Mouse (Mus musculus): ENCODE data around the gene Syf2. TPM values are rescaled to one million over a fixed set of nuclear protein-coding genes. Genes with fewer than 3 reads are reported as not detected.

Syf2 gene
- polyA plus RNA-seq, 1 experiment from 2014 or later, result 85.0 TPM

DNA sequence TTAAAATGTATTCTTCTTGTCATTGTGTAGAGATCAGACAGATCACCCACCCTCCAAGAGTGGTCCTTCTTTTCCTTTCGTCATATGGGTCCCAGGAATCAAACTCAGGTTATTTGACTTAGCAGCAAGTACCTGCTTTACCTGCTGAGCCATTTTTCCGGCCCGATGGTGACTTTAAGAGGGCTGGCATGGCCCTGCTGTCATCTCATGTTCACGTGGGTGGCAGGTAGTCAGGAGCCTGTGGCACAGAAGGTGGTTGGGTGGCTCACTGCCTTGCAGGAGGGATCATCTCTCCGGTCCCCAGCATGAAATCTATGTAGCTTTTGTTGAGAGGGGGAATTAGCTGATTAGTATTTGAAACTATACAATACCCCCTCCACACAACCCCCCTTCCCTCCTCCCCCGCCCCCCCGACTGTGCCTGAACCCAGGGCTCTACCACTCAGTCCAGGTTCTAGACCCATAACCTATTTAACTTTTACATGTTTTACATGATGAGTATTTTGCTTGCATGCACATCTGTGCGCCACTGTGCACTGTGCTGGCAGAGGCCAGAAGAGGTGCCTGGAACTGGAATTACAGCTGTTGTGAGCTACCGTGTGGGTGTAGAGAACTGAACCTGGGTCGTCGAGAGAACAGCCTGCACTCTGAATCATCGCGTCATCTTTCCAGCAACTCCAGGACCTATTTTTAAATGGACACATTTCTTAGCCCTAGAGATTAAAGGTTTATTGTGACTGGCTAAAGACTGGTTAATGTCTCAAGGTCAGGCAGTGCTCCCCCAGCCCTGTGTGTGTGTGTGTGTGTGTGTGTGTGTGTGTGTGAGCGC, 15.3 kb upstream of the Syf2 start:
- Histone ChIP-seq H3K27me3 (replicated peaks) (no peaks in the 10 kb centered on the region), H3K4me3 (peak overlapping the region; percentile 87), H3K27ac (no peak overlapping the region), H3K4me2 (replicated peaks) (peak overlapping the region; percentile 74), H3K9me3 (peaks cover 4% of the 10 kb centered on the region; the same call in 1 of the 2 replicates), H3K9ac (peak overlapping the region; percentile 92; the same call in 1 of the 2 replicates), H3K4me1 (peaks cover 6% of the 10 kb centered on the region), H3K36me3 (peaks cover 12% of the 10 kb centered on the region)
- WGBS, result 62% methylated on average over 14 of the region's 14 CpGs
- ATAC-seq (ENCODE audit: low FRiP score, low read depth), result peak; percentile 31; the same call in 1 of the 2 replicates

DNA sequence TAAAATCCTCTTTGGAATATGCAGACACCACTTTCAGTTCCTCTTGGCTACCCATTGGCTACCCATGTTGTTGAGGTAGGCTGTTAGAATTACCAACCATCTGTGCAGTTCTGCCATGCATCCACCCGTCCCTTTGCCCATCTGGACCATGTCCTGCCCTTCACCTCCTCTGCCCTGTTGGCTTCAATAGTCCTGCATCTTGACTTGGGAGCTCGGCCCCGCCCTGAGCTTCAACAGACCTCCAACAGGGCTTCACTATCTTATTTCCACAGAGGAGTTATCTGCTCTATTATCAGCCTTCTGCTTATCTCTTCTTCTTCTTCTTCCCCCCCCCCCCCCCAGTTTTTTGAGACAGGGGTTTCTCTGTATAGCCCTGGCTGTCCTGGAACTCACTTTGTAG, 13.5 kb upstream of the Syf2 start:
- H3K9me3 ChIP-seq, result no peaks in the 10 kb centered on the region
- H3K9ac ChIP-seq, result no peak overlapping the region
- ATAC-seq (ENCODE audit: low FRiP score, low read depth), result no peak
- H3K4me1 ChIP-seq, result peaks cover 6% of the 10 kb centered on the region
- no peak overlapping the region for H3K4me2 ChIP-seq (replicated peaks)
- no peak overlapping the region for H3K27ac ChIP-seq
- H3K27me3 ChIP-seq (replicated peaks), result no peaks in the 10 kb centered on the region
- WGBS, result 80% methylated on average over 3 of the region's 3 CpGs
- no peak overlapping the region for H3K4me3 ChIP-seq
- H3K36me3 ChIP-seq, result peaks cover 4% of the 10 kb centered on the region; the same call in 1 of the 2 replicates

DNA sequence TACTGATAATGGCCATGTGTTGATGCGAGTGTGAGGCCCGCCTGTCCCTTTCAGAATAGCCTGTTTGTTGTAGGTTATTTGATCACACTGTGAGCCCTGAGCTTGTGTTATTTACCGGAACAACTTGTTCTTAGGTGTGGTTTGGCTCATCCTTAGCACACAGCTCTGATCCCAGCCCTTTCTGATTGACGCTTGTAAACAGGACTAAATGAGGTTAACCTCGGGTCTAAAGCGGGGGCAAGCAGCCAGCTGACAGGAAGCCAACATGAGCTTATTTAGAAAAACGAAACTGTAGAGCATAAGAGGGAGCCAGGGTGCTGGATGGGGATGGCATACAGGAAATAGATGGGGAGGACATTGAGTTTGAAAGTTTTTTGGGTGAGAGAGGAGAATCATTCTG, 12.3 kb upstream of the Syf2 start:
- H3K9ac ChIP-seq, result no peak overlapping the region

DNA sequence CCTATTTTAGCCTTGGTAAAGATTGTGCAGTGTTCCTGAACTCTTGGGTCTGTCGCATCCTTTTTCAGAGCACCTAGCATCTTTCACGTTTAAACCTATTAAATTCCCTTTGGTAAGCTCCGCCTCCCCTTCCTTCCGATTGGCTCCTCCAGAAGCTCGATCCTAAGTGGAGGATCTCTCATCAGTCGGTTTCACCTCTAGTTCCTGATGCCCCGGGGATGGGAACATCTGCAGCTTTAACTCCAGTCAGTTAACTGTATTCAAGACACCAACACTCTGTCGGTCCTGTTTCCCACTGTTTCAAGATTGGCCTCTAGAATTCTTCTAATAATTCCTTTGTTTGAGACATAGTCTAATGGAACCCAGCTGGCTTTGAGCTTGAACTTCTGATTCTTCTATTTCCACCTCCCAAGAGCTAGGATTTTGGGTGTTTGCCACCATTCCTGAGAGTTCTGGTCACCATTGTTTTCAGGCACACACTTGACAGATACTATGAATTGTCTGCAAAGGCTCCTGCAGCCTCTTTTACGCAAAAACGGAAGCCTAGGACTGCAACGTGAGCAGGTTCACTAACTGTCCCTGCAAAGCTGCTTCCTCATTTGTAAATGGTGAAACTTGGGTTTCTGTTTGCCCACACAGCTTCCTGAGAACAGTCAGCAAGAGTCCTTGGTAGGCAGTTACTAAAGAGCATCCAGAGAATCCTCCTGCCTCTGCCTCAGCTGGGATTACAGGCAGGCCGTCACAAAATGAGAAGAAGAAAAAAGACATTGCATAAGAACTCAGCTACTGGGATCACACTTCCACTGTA, 10.8 kb upstream of the Syf2 start:
- H3K9ac ChIP-seq, result no peak overlapping the region
- H3K27me3 ChIP-seq (replicated peaks), result no peaks in the 10 kb centered on the region
- no peak overlapping the region for H3K27ac ChIP-seq
- no peak for ATAC-seq (ENCODE audit: low FRiP score, low read depth)
- no peak overlapping the region for H3K4me3 ChIP-seq
- no peaks in the 10 kb centered on the region for H3K36me3 ChIP-seq
- peaks cover 8% of the 10 kb centered on the region for H3K4me1 ChIP-seq
- 39% methylated on average over 12 of the region's 12 CpGs for WGBS
- H3K4me2 ChIP-seq (replicated peaks), result no peak overlapping the region
- H3K9me3 ChIP-seq, result no peaks in the 10 kb centered on the region

More for the DNA sequence above, 12.3 kb upstream of the Syf2 start:
- WGBS, result 82% methylated on average over 7 of the region's 7 CpGs
- no peak overlapping the region for H3K4me2 ChIP-seq (replicated peaks)
- H3K9me3 ChIP-seq, result no peaks in the 10 kb centered on the region
- H3K27ac ChIP-seq, result no peak overlapping the region
- no peak overlapping the region for H3K4me3 ChIP-seq
- no peak for ATAC-seq (ENCODE audit: low FRiP score, low read depth)
- H3K36me3 ChIP-seq, result no peaks in the 10 kb centered on the region
- peaks cover 11% of the 10 kb centered on the region for H3K4me1 ChIP-seq
- no peaks in the 10 kb centered on the region for H3K27me3 ChIP-seq (replicated peaks)

DNA sequence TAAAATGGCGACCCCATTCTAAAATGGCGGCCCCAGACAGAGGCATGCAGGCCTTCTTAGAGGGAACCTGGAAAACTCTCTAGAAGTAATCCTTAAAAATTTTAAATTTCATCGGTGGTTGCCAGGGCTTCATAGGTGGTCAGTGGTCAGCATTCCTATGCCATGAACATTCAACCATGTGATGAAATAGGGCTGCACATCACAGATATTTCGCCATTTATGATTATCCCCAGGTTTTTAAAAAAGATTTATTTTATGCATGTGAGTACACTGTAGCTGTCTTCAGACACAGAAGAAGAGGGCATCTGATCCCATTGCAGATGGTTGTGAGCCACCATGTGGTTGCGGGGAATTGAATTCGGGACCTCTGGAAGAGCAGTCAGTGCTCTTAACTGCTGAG, 10.1 kb upstream of the Syf2 start:
- 93% methylated on average over 6 of the region's 6 CpGs for WGBS
- no peak overlapping the region for H3K27ac ChIP-seq
- H3K4me3 ChIP-seq, result no peak overlapping the region
- ATAC-seq (ENCODE audit: low FRiP score, low read depth), result no peak
- H3K27me3 ChIP-seq (replicated peaks), result no peaks in the 10 kb centered on the region
- H3K9ac ChIP-seq, result no peak overlapping the region
- H3K36me3 ChIP-seq, result peaks cover 6% of the 10 kb centered on the region
- H3K4me1 ChIP-seq, result peaks cover 11% of the 10 kb centered on the region
- H3K4me2 ChIP-seq (replicated peaks), result no peak overlapping the region
- no peaks in the 10 kb centered on the region for H3K9me3 ChIP-seq

DNA sequence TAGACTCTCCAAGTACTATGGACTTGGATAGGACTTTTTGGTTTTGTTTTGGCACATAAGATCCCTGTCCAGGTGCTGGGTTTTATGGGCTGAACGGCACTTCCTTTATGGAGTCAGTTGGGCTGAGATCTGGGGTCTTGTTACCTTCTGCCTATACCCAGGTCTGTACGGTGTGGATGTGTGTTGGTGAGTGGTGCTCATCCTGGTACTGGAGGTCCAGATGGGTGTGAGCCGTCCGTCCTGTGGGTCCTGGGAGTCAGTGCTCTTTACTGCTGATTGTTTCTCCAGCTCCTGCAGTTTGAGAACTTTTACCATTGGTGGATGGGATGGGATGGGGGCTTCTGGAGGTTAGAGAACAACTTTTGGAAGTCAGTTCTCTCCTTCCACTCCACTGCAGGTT, 9.0 kb upstream of the Syf2 start:
- 91% methylated on average over 4 of the region's 4 CpGs for WGBS
- Histone ChIP-seq H3K27me3 (replicated peaks) (no peaks in the 10 kb centered on the region), H3K4me3 (no peak overlapping the region), H3K27ac (no peak overlapping the region), H3K4me2 (replicated peaks) (no peak overlapping the region), H3K4me1 (peaks cover 18% of the 10 kb centered on the region), H3K9ac (no peak overlapping the region), H3K9me3 (no peaks in the 10 kb centered on the region), H3K36me3 (peaks cover 17% of the 10 kb centered on the region)
- ATAC-seq (ENCODE audit: low FRiP score, low read depth), result no peak

DNA sequence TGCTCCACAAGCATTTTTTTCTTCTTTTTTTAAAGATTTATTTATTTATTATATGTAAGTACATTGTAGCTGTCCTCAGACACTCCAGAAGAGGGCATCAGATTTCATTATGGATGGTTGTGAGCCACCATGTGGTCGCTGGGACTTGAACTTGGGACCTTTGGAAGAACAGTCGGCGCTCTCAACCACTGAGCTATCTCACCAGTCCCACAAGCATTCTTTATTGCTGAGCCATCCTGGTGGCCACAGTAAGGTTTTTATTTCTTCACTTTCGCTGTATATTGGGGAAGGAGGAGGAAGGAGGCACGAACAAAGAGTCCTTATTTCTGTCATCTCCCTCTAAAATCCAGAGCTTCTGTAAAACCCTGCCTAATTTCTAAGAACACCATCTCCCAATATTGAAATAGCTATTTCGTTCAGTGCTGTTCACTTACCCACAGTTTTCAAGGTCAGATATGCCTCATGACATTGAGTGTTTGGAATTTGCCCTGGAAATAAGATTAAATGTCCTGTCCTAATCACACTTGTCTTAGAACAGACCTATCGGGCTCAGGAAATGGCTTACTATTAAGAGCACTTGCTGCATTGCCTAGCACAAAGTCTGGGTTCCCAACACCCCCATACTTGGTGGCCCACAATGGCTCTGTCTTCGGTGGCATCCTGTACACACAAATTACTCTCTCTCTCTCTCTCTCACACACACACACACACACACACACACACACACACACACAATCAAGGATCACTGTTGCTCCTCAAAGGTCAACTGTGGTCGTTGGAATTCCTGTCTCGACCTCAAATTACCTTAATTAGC, 8.4 kb upstream of the Syf2 start:
- Histone ChIP-seq H3K36me3 (peaks cover 21% of the 10 kb centered on the region), H3K4me3 (peak overlapping the region; percentile 99), H3K9ac (peak overlapping the region; percentile 69), H3K4me2 (replicated peaks) (peak overlapping the region; percentile 92), H3K4me1 (peaks cover 18% of the 10 kb centered on the region), H3K9me3 (no peaks in the 10 kb centered on the region), H3K27me3 (replicated peaks) (no peaks in the 10 kb centered on the region), H3K27ac (peak overlapping the region; percentile 21; the same call in 1 of the 2 replicates)
- 0 out of 2 replicates have a peak, but pooled peaks have one; percentile 3 for ATAC-seq (ENCODE audit: low FRiP score, low read depth)
- 68% methylated on average over 10 of the region's 10 CpGs for WGBS

DNA sequence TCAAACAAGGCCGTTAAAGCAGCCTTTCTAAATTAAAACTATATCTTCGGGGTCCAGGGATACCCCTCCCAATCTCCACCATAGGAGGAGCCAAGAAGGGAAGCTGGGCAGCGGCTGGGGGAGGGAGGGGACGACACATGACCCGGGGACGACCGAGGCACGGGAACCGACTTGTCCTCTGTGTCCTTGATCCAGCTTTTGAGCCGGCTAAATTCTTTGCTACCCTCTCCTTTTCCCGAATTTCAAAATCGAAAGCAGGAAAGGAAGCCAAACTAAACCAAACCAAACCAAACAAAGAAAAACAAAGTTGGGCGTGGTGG, 7.8 kb upstream of the Syf2 start:
- no peaks in the 10 kb centered on the region for H3K9me3 ChIP-seq
- WGBS, result 2% methylated on average over 13 of the region's 13 CpGs
- H3K9ac ChIP-seq, result peak overlapping the region; percentile 69
- peak overlapping the region; percentile 21; the same call in 1 of the 2 replicates for H3K27ac ChIP-seq
- peaks cover 18% of the 10 kb centered on the region for H3K4me1 ChIP-seq
- peak overlapping the region; percentile 99 for H3K4me3 ChIP-seq
- peaks cover 26% of the 10 kb centered on the region for H3K36me3 ChIP-seq
- peak overlapping the region; percentile 92 for H3K4me2 ChIP-seq (replicated peaks)
- no peaks in the 10 kb centered on the region for H3K27me3 ChIP-seq (replicated peaks)
- ATAC-seq (ENCODE audit: low FRiP score, low read depth), result peak; percentile 70

DNA sequence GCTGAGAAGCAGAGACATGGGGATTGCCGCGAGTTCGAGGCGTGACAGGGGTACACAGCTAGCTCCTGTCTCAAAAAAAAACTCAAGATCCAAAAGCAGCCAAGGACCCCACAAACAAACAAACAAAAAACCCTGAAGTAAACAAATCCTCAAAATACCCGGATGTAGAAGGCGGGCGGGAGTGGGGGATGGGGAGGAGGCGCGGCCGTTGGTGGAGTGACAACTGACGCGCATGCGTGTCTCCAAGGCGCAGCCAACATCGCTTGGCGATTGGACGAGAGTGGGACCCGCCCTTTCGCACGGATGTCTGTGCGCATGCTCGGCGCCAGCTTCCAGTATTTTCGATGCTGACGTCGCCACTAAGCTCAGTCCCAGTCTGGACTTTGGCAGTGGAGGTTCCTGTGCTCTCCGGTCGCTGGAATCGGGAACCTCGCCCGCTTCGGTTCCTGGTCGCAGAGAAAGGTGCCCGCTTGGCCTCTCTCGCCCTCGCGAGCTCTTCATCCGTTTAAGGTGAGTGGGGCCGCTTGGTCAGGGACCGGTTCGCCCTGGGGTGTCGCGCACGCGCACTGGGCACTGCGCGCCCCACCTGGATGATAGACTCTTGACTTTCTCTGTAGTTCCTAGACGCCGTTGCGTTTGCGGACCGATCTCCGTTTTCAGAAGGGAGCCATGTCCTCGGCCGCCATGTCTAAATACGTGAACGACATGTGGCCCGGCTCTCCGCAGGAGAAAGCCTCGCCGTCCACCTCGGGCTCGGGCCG, 7.3 kb upstream of the Syf2 start, which contains the start of gene Rsrp1:
Rsrp1 (plus strand) TSS at position 335 of the 761 bp plus-strand sequence.
- H3K9ac ChIP-seq, result peak within 1 kb of the TSS; percentile 97
- H3K36me3 ChIP-seq, result peaks cover 31% of the 10 kb centered on the region
- peak within 1 kb of the TSS; percentile 92 for H3K4me2 ChIP-seq (replicated peaks)
- peak; percentile 95 for ATAC-seq (ENCODE audit: low FRiP score, low read depth)
- WGBS, result under 1% methylated on average over 64 of the region's 64 CpGs
- H3K27ac ChIP-seq, result peak within 1 kb of the TSS; percentile 84
- no peaks in the 10 kb centered on the region for H3K9me3 ChIP-seq
- no peaks in the 10 kb centered on the region for H3K27me3 ChIP-seq (replicated peaks)
- peaks cover 18% of the 10 kb centered on the region for H3K4me1 ChIP-seq
- H3K4me3 ChIP-seq, result peak within 1 kb of the TSS; percentile 99

DNA sequence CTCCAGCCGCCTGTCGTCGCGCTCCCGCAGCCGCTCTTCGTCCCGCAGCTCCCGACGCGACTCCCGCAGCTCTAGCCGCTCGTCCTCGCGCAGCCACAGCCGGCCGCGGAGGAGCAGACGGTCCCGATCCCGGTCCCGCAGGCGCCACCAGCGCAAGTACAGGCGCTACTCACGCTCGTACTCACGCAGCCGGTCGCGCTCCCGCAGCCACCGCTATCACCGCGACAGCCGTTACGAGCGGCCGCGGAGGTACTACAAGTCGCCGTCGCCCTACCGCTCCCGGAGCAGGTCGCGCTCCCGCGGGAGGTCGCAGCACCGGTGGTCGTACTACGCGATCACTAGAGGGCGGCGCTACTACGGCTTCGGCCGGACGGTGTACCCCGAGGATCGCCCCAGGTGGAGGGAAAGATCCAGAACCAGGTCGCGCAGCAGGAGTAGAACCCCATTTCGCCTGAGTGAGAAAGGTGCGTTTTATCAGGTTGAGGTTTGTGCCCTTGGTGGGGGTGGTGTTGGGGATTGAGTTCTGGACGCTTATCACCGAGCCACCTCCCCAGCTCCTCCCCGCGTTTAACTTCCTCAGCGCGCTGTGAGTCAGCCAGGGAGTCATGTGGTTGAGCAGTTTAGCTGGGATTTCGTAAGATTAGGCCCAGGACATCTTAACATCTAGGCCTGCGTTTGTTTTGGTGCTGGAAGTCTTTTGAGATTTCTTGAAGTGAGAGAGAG, 6.5 kb upstream of the Syf2 start:
- H3K27ac ChIP-seq, result peak overlapping the region; percentile 84; the same call in 1 of the 2 replicates
- H3K27me3 ChIP-seq (replicated peaks), result no peaks in the 10 kb centered on the region
- H3K4me3 ChIP-seq, result peak overlapping the region; percentile 99
- H3K36me3 ChIP-seq, result peaks cover 33% of the 10 kb centered on the region
- ATAC-seq (ENCODE audit: low FRiP score, low read depth), result peak; percentile 37
- no peaks in the 10 kb centered on the region for H3K9me3 ChIP-seq
- peak overlapping the region; percentile 92 for H3K4me2 ChIP-seq (replicated peaks)
- WGBS, result under 1% methylated on average over 75 of the region's 75 CpGs
- H3K4me1 ChIP-seq, result peaks cover 18% of the 10 kb centered on the region
- H3K9ac ChIP-seq, result peak overlapping the region; percentile 97

Data from neural tube, embryonic 12.5 days (tissue).